Mouse (Mus musculus) MEL (cell line): ENCODE measurements at regions not wholly inside any gene's neighbourhood (a gene's known extent, or its start where the extent isn't known, plus 50 kb on each side); places are given as distances from the start of the nearest gene placed in this dataset.

ENCODE experiments used
- DNase-seq: peaks from one replicate; pipeline ENCODE4 v3.0.0; 2011; ENCODE audit warnings: low read depth, low spot score
- H3K27ac ChIP-seq: 2 replicates; pipeline ENCODE4 v1.5.1; 2012; ENCODE audit warnings: low read depth, mild to moderate bottlenecking, control low read depth, low read length, moderate library complexity; ENCODE audit not compliant: control insufficient read depth
- H3K27me3 ChIP-seq, 2 experiments: fragments of 150-350 bp in 1 of 2; sonication (generic) in 1 of 2; 2 replicates each; pipeline ENCODE4 v1.6.1; 2012; ENCODE audit warnings: low read length in 2 of 2, mild to moderate bottlenecking in 2 of 2, improper control_type of control experiment in 1 of 2, moderate library complexity in 1 of 2; ENCODE audit not compliant: insufficient read depth in 2 of 2, control insufficient read depth in 1 of 2
- H3K36me3 ChIP-seq, 2 experiments: 2 replicates each; pipeline ENCODE4 v1.6.1; 2012 to 2014; ENCODE audit warnings: low read length in 2 of 2, improper control_type of control experiment in 1 of 2, inconsistent platforms in 1 of 2, mild to moderate bottlenecking in 1 of 2; ENCODE audit not compliant: insufficient read depth in 2 of 2, control insufficient read depth in 1 of 2
- H3K4me1 ChIP-seq, 2 experiments: fragments of 150-350 bp in 1 of 2; sonication (generic) in 1 of 2; 2 replicates each; pipeline ENCODE4 v1.6.1; 2012; ENCODE audit warnings: low read length in 2 of 2, improper control_type of control experiment in 1 of 2, mild to moderate bottlenecking in 1 of 2; ENCODE audit not compliant: insufficient read depth in 2 of 2, control insufficient read depth in 1 of 2
- H3K4me3 ChIP-seq, 2 experiments: fragments of 150-350 bp in 1 of 2; sonication (generic) in 1 of 2; 2 replicates each; pipeline ENCODE4 v1.5.1; 2012; ENCODE audit warnings: low read depth in 2 of 2, low read length in 2 of 2, mild to moderate bottlenecking in 2 of 2, moderate library complexity in 2 of 2, control low read depth in 1 of 2, improper control_type of control experiment in 1 of 2; ENCODE audit not compliant: control insufficient read depth in 1 of 2, insufficient read depth in 1 of 2
- H3K79me2 ChIP-seq: 2 replicates; pipeline ENCODE4 v1.6.1; 2012; ENCODE audit warnings: mild to moderate bottlenecking, low read length, moderate library complexity; ENCODE audit not compliant: control insufficient read depth, poor library complexity, insufficient read depth
- H3K9ac ChIP-seq: 2 replicates; pipeline ENCODE4 v1.6.1; 2012; ENCODE audit warnings: low read depth, mild to moderate bottlenecking, control low read depth, low read length, moderate library complexity; ENCODE audit not compliant: control insufficient read depth, poor library complexity, severe bottlenecking
- H3K9me3 ChIP-seq: fragments of 150-350 bp; sonication (generic); replicated peaks from 2 replicates; pipeline ENCODE4 v1.6.1; 2012; ENCODE audit warnings: mild to moderate bottlenecking, low read length, improper control_type of control experiment, moderate library complexity; ENCODE audit not compliant: insufficient read depth
- BHLHE40 ChIP-seq: IDR thresholded peaks from 2 replicates; pipeline ENCODE4 v1.6.1; 2012; ENCODE audit warnings: low read depth, mild to moderate bottlenecking, inconsistent platforms, low read length, improper control_type of control experiment, borderline replicate concordance
- CTCF ChIP-seq, 3 experiments: IDR thresholded peaks in 2 of 3; conservative IDR thresholded peaks in 1 of 3; 2 replicates each; pipeline ENCODE4 v1.5.1; 2011 to 2012; ENCODE audit warnings: low read length in 3 of 3, low read depth in 2 of 3, mild to moderate bottlenecking in 2 of 3, improper control_type of control experiment in 1 of 3, inconsistent platforms in 1 of 3, mixed read lengths in 1 of 3, moderate library complexity in 1 of 3; ENCODE audit not compliant: control insufficient read depth in 1 of 3, insufficient read depth in 1 of 3, poor library complexity in 1 of 3, severe bottlenecking in 1 of 3
- E2F4 ChIP-seq: IDR thresholded peaks from 2 replicates; pipeline ENCODE4 v1.6.1; 2011; ENCODE audit warnings: low read depth, low read length, improper control_type of control experiment, borderline replicate concordance
- ELF1 ChIP-seq: IDR thresholded peaks from 2 replicates; pipeline ENCODE4 v1.6.1; 2014; ENCODE audit warnings: low read depth, mild to moderate bottlenecking, inconsistent platforms, low read length, improper control_type of control experiment, moderate library complexity
- EP300 ChIP-seq, 2 experiments: IDR thresholded peaks; 2 replicates each; pipeline ENCODE4 v1.6.1; 2011; ENCODE audit warnings: improper control_type of control experiment in 2 of 2, low read length in 2 of 2, low read depth in 1 of 2, mild to moderate bottlenecking in 1 of 2
- GABPA ChIP-seq: IDR thresholded peaks from 2 replicates; pipeline ENCODE4 v1.6.1; 2012; ENCODE audit warnings: low read depth, mild to moderate bottlenecking, inconsistent platforms, low read length, improper control_type of control experiment, moderate library complexity
- GATA1 ChIP-seq: IDR thresholded peaks from 2 replicates; pipeline ENCODE4 v1.6.1; 2011; ENCODE audit warnings: low read depth, low read length, improper control_type of control experiment
- HCFC1 ChIP-seq: IDR thresholded peaks from 2 replicates; pipeline ENCODE4 v1.6.1; 2012; ENCODE audit warnings: low read depth, mild to moderate bottlenecking, inconsistent platforms, low read length, improper control_type of control experiment, moderate library complexity
- MAFK ChIP-seq: IDR thresholded peaks from 2 replicates; pipeline ENCODE4 v1.6.1; 2011; ENCODE audit warnings: low read depth, mild to moderate bottlenecking, low read length, improper control_type of control experiment, borderline replicate concordance
- MAZ ChIP-seq: IDR thresholded peaks from 2 replicates; pipeline ENCODE4 v1.6.1; 2012; ENCODE audit warnings: low read depth, mild to moderate bottlenecking, inconsistent platforms, low read length, improper control_type of control experiment
- MEF2A ChIP-seq: IDR thresholded peaks from 2 replicates; pipeline ENCODE4 v1.6.1; 2014; ENCODE audit warnings: low read depth, mild to moderate bottlenecking, inconsistent platforms, low read length, improper control_type of control experiment; ENCODE audit not compliant: poor library complexity, insufficient replicate concordance, severe bottlenecking; ENCODE audit errors: extremely low read depth
- NELFE ChIP-seq: IDR thresholded peaks from 2 replicates; pipeline ENCODE4 v1.6.1; 2011; ENCODE audit warnings: low read depth, low read length, improper control_type of control experiment
- RAD21 ChIP-seq: IDR thresholded peaks from 2 replicates; pipeline ENCODE4 v1.6.1; 2011; ENCODE audit warnings: mild to moderate bottlenecking, low read depth, low read length, improper control_type of control experiment
- RCOR1 ChIP-seq: IDR thresholded peaks from 2 replicates; pipeline ENCODE4 v1.6.1; 2012; ENCODE audit warnings: low read depth, mild to moderate bottlenecking, inconsistent platforms, low read length, improper control_type of control experiment
- TBP ChIP-seq: IDR thresholded peaks from 2 replicates; pipeline ENCODE4 v1.8.0; 2011; ENCODE audit warnings: low read depth, low read length, improper control_type of control experiment
- TCF12 ChIP-seq: IDR thresholded peaks from 2 replicates; pipeline ENCODE4 v1.6.1; 2014; ENCODE audit warnings: low read depth, mild to moderate bottlenecking, inconsistent platforms, low read length, improper control_type of control experiment, moderate library complexity
- USF1 ChIP-seq: IDR thresholded peaks from 2 replicates; pipeline ENCODE4 v1.6.1; 2014; ENCODE audit warnings: low read depth, mild to moderate bottlenecking, inconsistent platforms, low read length, improper control_type of control experiment, moderate library complexity
- USF2 ChIP-seq, 2 experiments: IDR thresholded peaks; 2 replicates each; pipeline ENCODE4 v1.6.1; 2011 to 2012; ENCODE audit warnings: improper control_type of control experiment in 2 of 2, low read length in 2 of 2, borderline replicate concordance in 1 of 2, inconsistent platforms in 1 of 2, low read depth in 1 of 2, mild to moderate bottlenecking in 1 of 2; ENCODE audit not compliant: insufficient read depth in 1 of 2
- ZKSCAN1 ChIP-seq: IDR thresholded peaks from 2 replicates; pipeline ENCODE4 v1.6.1; 2012; ENCODE audit warnings: low read depth, mild to moderate bottlenecking, inconsistent platforms, low read length, improper control_type of control experiment, moderate library complexity
- ZMIZ1 ChIP-seq: IDR thresholded peaks from 2 replicates; pipeline ENCODE4 v1.6.1; 2012; ENCODE audit warnings: low read depth, mild to moderate bottlenecking, inconsistent platforms, low read length, improper control_type of control experiment, moderate library complexity

GRCm38 (mm10) chr14:97667806-97668205 lies 501.8 kb downstream of the Dach1 start:
- Histone ChIP-seq H3K4me3 (no peak overlapping the region), H3K27me3 (no peaks in the 10 kb centered on the region), H3K27ac (no peak overlapping the region), H3K36me3 (no peaks in the 10 kb centered on the region), H3K9ac (no peak overlapping the region), H3K79me2 (no peaks in the 10 kb centered on the region), H3K9me3 (no peaks in the 10 kb centered on the region), H3K4me1 (no peaks in the 10 kb centered on the region; a peak in 1 of 4 replicates)
- no peak for DNase-seq
- TF ChIP-seq CTCF (IDR thresholded peaks at IDR 0.05 in 2 of 3, conservative IDR thresholded peaks at IDR 0.05 in 1 of 3; ENCODE audit: control insufficient read depth in 1 of 3, insufficient read depth in 1 of 3, low read depth in 2 of 3, low read length in 3 of 3, poor library complexity in 1 of 3, severe bottlenecking in 1 of 3) (peak in 1 of 3 experiments; percentile 6; a peak in 1 of 6 replicates), RCOR1 (no peak)

GRCm38 (mm10) chr14:97638187-97638792 lies 531.3 kb downstream of the Dach1 start:
- no peak overlapping the region for H3K4me3 ChIP-seq
- no peak for DNase-seq
- H3K9me3 ChIP-seq, result no peaks in the 10 kb centered on the region
- TF ChIP-seq HCFC1, result no peak
- H3K27ac ChIP-seq, result no peak overlapping the region
- no peaks in the 10 kb centered on the region for H3K36me3 ChIP-seq
- H3K9ac ChIP-seq, result no peak overlapping the region
- no peaks in the 10 kb centered on the region for H3K27me3 ChIP-seq
- H3K79me2 ChIP-seq, result no peaks in the 10 kb centered on the region
- H3K4me1 ChIP-seq, result no peaks in the 10 kb centered on the region

- no peaks in the 10 kb centered on the region for H3K79me2 ChIP-seq
- no peak for DNase-seq
- H3K9me3 ChIP-seq, result no peaks in the 10 kb centered on the region
- TF ChIP-seq TCF12 (no peak), TBP (no peak), ELF1 (no peak), GABPA (no peak), EP300 (IDR thresholded peaks at IDR 0.05; ENCODE audit: low read depth in 1 of 2, low read length in 2 of 2) (no peak), BHLHE40 (no peak), HCFC1 (no peak), ZMIZ1 (no peak), MAFK (no peak), ZKSCAN1 (no peak), MAZ (no peak), MEF2A (no peak), RAD21 (no peak), NELFE (no peak), USF2 (IDR thresholded peaks at IDR 0.05; ENCODE audit: borderline replicate concordance in 1 of 2, insufficient read depth in 1 of 2, low read depth in 1 of 2, low read length in 2 of 2) (no peak), E2F4 (no peak), GATA1 (no peak), USF1 (no peak)
- TF ChIP-seq, all 39 proteins: peak for 0
- no peak overlapping the region for H3K4me3 ChIP-seq
- no peak overlapping the region for H3K9ac ChIP-seq
- no peaks in the 10 kb centered on the region for H3K27me3 ChIP-seq
- H3K4me1 ChIP-seq, result no peaks in the 10 kb centered on the region
- no peak overlapping the region for H3K27ac ChIP-seq
- no peaks in the 10 kb centered on the region for H3K36me3 ChIP-seq
Observed at GRCm38 (mm10) chr14:97611438-97611837, 558.1 kb downstream of the Dach1 start.
